Mouse (Mus musculus) midbrain, embryonic 10.5 days (tissue): ENCODE measurements around the gene Col9a2. TPM values are rescaled to one million over a fixed set of nuclear protein-coding genes. Genes with fewer than 3 reads are reported as not detected.

ENCODE experiments used
- DNase-seq: peaks from one replicate; pipeline ENCODE4 v3.0.0-alpha.2; 2017; ENCODE audit warnings: low spot score
- H3K27ac ChIP-seq: fragments of 300-500 bp; sonication (generic); replicated peaks from 2 replicates; pipeline ENCODE4 v1.5.1; 2016; ENCODE audit warnings: mild to moderate bottlenecking
- H3K27me3 ChIP-seq: fragments of 300-500 bp; sonication (generic); 2 replicates; pipeline ENCODE4 v1.6.1; 2016; ENCODE audit warnings: low read depth, mild to moderate bottlenecking; ENCODE audit not compliant: poor library complexity, severe bottlenecking
- H3K36me3 ChIP-seq: fragments of 300-500 bp; sonication (generic); 2 replicates; pipeline ENCODE4 v1.6.1; 2016; ENCODE audit warnings: mild to moderate bottlenecking, moderate library complexity
- H3K4me1 ChIP-seq: fragments of 300-500 bp; sonication (generic); 2 replicates; pipeline ENCODE4 v1.6.1; 2016
- H3K4me3 ChIP-seq: fragments of 300-500 bp; sonication (generic); 2 replicates; pipeline ENCODE4 v1.5.1; 2016; ENCODE audit warnings: mild to moderate bottlenecking, moderate library complexity
- H3K9me3 ChIP-seq: fragments of 300-500 bp; sonication (generic); replicated peaks from 2 replicates; pipeline ENCODE4 v1.6.1; 2016; ENCODE audit warnings: mild to moderate bottlenecking
- WGBS: fragments of 180-500 bp; shearing (Covaris S2); methylation state at CpG from one replicate; pipeline ENCODE4 v1.1.7; 2016; 5-methylcytosine and 5-hydroxymethylcytosine counted together
- polyA plus RNA-seq: library from polyadenylated mRNA; unstranded; fragments of >200 nt; fragmentation: Nextera tagmentation; extraction: Ambion mirVana; gene quantifications from 2 replicates; pipeline ENCODE4 v1.2.1, GENCODE M21; 2016

Gene Col9a2
- polyA plus RNA-seq, 1 experiment from 2014 or later: 1.4 TPM

DNA sequence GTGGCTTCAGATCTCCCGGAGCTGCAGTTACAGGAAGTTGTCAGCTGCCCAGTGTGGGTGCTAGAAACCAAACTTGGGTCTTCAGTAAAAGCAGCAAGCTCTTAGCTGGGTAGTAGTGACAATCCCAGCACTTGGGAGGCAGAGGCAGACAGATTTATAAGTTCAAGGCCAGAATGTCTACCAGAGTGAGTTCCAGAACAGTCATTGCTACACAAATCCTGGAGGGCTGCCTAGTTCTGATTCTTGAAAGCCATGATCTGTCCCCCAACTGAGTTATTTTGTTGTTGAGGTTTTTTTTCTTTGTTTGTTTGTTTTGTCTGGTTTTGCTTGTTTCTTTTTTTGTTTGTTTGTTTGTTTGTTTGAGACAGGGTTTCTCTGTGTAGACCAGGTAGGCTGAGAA, 11.0 kb upstream of the Col9a2 start:
- H3K9me3 ChIP-seq: no peaks in the 10 kb centered on the region
- DNase-seq: no peak
- H3K4me3 ChIP-seq: no peak overlapping the region
- no peaks in the 10 kb centered on the region for H3K27me3 ChIP-seq
- no peaks in the 10 kb centered on the region for H3K36me3 ChIP-seq
- H3K4me1 ChIP-seq: no peaks in the 10 kb centered on the region
- WGBS: 83% methylated on average over 1 of the region's 1 CpGs
- no peak overlapping the region for H3K27ac ChIP-seq

DNA sequence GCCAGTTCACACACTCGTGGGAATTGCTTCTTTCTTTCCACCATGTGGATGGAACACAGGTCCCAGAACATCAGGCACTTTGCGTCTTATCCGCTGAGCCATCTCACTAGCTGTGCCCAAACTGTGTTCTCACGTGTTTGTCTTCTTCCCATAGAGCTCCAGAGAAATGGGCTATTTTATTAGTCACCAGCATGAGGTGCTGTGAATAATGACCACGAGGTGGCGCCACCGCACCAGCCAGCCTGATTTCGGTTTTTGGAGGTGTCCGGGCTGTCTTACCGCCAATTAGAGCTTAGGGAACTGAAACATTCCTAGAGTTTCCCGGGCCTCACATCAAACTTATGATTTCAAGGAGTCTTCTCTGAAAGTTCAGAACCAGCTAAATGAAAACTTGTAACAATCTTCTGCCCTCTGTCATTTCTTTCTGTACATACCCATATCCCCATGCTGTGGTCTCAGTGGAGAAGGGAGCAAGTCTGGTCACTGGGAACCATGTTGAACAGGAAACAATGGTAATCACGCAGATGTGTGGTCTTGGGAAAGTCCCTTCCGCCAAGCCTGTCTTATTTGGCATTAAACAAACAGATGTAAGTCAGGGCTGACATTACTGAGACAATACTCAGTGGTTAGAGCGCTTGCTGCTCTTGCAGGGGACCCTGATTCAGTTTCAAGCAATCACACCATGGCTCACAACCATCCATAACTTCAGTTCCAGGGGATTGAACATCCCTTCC, 10.4 kb upstream of the Col9a2 start:
- Histone ChIP-seq H3K27ac (no peak overlapping the region), H3K27me3 (no peaks in the 10 kb centered on the region), H3K4me3 (no peak overlapping the region), H3K9me3 (no peaks in the 10 kb centered on the region), H3K4me1 (no peaks in the 10 kb centered on the region), H3K36me3 (no peaks in the 10 kb centered on the region)
- 29% methylated on average over 14 of the region's 14 CpGs for WGBS
- peak; percentile 75 for DNase-seq

DNA sequence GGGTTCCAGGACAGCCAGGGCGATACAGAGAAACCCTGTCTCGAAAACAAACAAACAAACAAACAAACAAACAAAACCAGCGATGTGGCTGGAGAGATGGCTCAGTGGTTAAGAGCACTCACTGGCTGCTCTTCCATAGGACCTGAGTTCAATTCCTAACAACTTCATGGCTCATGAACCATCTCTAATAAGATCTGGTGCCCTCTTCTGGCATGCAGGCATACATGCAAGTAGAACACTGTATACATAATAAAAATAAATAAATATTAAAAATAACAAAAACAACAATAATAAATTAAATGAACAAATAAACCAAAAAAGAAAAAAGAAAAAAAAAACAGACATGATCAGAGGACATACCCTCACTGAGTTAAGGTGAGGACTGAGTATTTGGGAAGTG, 9.6 kb upstream of the Col9a2 start:
- no peaks in the 10 kb centered on the region for H3K27me3 ChIP-seq
- WGBS: 67% methylated on average over 3 of the region's 3 CpGs
- no peaks in the 10 kb centered on the region for H3K36me3 ChIP-seq
- H3K27ac ChIP-seq: no peak overlapping the region
- H3K4me3 ChIP-seq: no peak overlapping the region
- no peaks in the 10 kb centered on the region for H3K9me3 ChIP-seq
- H3K4me1 ChIP-seq: no peaks in the 10 kb centered on the region
- no peak for DNase-seq

GRCm38 (mm10) chr4:121031440-121031839, 7.7 kb upstream of the Col9a2 start:
- Histone ChIP-seq H3K4me3 (no peak overlapping the region), H3K36me3 (no peaks in the 10 kb centered on the region), H3K9me3 (no peaks in the 10 kb centered on the region), H3K27ac (no peak overlapping the region), H3K27me3 (no peaks in the 10 kb centered on the region), H3K4me1 (no peaks in the 10 kb centered on the region)
- 64% methylated on average over 4 of the region's 4 CpGs for WGBS
- no peak for DNase-seq

DNA sequence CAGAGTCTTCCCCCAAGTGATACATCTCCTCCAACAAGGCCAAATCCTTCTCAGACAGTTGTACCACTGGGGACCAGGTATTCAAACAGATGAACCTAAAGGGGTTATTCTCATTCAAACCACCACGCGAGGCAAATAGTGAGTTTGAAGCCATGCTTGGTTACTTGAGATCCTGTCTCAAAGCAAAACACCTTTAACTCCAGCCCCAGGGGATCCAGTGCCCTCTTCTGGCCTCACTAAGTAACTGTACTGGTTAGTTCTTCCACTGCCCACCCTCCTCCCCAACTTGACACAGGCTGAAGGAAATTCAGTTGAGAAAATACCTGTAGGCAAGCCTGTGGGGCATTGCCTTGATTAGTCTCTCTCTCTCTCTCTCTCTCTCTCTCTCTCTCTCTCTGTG, 6.2 kb upstream of the Col9a2 start:
- H3K9me3 ChIP-seq: no peaks in the 10 kb centered on the region
- no peak for DNase-seq
- H3K27ac ChIP-seq: no peak overlapping the region
- 83% methylated on average over 2 of the region's 2 CpGs for WGBS
- peaks cover 6% of the 10 kb centered on the region for H3K27me3 ChIP-seq
- no peaks in the 10 kb centered on the region for H3K4me1 ChIP-seq
- no peak overlapping the region for H3K4me3 ChIP-seq
- H3K36me3 ChIP-seq: no peaks in the 10 kb centered on the region

DNA sequence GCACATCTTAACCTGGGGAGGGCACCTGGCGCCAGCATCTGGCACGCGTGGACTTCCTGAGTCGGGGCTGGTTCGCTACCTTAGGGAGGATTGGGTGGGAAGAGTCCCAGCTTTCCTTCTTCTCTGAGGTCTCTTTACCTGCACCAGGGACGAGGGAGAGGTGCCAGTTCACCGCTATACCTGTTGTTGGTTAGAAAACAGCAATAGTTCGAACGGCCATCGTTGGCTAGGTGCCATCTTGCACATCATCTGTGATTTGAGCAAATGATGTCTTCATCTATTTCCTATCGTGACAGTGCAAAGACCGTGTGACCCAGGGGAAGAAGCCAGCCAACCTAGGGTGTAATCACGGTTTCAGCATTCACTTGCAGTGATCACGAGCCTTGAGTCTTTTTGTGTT, 1.1 kb downstream of the Col9a2 start:
- no peaks in the 10 kb centered on the region for H3K9me3 ChIP-seq
- WGBS: 63% methylated on average over 14 of the region's 14 CpGs
- peaks cover 36% of the 10 kb centered on the region for H3K4me1 ChIP-seq
- H3K27ac ChIP-seq: peak overlapping the region; percentile 69
- H3K27me3 ChIP-seq: peaks cover 35% of the 10 kb centered on the region
- peak overlapping the region; percentile 57 for H3K4me3 ChIP-seq
- no peak for DNase-seq
- H3K36me3 ChIP-seq: no peaks in the 10 kb centered on the region

DNA sequence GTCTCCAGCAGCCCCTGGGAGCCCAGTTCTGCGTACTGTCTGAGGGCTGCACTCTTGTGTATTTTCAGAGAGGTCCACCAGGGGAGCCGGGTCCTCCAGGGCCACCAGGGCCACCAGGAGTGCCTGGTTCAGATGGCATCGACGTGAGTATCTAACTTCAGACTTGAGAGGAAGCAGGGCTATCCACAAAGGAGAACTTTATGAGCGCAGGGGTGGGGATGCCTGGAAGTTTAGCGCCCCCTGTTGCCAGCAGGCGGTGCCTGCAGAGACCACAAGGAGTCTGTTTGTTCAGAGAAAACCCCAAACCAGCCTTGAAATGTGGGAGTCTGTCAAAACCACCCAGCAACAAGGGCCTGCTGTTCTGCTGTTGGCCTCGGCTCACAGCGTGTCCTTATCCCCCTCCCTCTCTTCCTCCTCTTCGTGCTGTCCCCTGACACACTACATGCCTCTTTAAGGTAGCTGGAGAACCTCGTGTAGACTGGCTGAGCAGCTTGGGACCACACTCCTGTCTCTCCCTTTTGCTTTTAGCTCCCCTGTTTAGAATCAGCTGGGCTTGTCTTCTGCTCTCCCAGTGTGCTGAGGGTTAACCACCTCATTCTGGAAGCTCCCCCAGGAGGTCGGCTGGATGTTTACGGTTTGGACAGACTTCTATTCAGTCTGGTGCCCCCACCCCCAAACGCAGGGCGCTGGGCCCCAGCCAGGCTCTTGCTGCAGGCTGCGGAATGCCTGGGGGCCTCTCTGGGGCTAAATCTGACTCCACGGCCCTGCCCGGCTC, 1.9 kb downstream of the Col9a2 start:
- Histone ChIP-seq H3K36me3 (no peaks in the 10 kb centered on the region), H3K27ac (peak overlapping the region; percentile 83), H3K9me3 (no peaks in the 10 kb centered on the region), H3K4me3 (peak overlapping the region; percentile 33; the same call in 1 of the 2 replicates), H3K27me3 (peaks cover 35% of the 10 kb centered on the region), H3K4me1 (peaks cover 36% of the 10 kb centered on the region)
- WGBS: 8% methylated on average over 18 of the region's 18 CpGs
- peak; percentile 78 for DNase-seq

DNA sequence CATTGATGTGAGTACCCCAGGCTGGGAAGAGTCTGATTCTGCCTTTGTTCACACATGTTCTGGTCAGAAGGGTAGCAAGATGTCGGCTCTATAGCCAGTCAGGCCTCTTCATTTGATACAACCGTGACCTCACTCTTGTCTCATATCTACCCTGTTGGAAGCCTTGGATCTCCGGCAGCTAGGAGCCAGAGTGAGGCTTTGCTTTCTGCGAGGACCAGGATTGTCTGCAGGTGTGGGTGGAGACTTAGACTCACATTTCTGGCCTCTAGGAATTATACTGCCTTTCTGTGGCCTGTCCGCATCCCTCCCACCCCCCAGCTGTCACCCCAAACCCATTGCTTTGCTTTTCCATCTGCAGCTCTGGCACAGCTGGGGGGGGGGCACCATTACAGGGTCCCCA, 3.3 kb downstream of the Col9a2 start:
- Histone ChIP-seq H3K36me3 (no peaks in the 10 kb centered on the region), H3K4me1 (peaks cover 36% of the 10 kb centered on the region), H3K27ac (peak overlapping the region; percentile 55), H3K27me3 (peaks cover 35% of the 10 kb centered on the region), H3K4me3 (no peak overlapping the region), H3K9me3 (no peaks in the 10 kb centered on the region)
- WGBS: 61% methylated on average over 5 of the region's 5 CpGs
- no peak for DNase-seq

GRCm38 (mm10) chr4:121042946-121043345, 3.8 kb downstream of the Col9a2 start:
- H3K4me1 ChIP-seq: peaks cover 36% of the 10 kb centered on the region
- DNase-seq: no peak
- H3K36me3 ChIP-seq: no peaks in the 10 kb centered on the region
- H3K9me3 ChIP-seq: no peaks in the 10 kb centered on the region
- H3K27me3 ChIP-seq: peaks cover 30% of the 10 kb centered on the region
- H3K4me3 ChIP-seq: no peak overlapping the region
- WGBS: 85% methylated on average over 3 of the region's 3 CpGs
- H3K27ac ChIP-seq: peak overlapping the region; percentile 55

GRCm38 (mm10) chr4:121051863-121052262, 12.7 kb downstream of the Col9a2 start:
- no peak for DNase-seq
- WGBS: 20% methylated on average over 4 of the region's 4 CpGs

DNA sequence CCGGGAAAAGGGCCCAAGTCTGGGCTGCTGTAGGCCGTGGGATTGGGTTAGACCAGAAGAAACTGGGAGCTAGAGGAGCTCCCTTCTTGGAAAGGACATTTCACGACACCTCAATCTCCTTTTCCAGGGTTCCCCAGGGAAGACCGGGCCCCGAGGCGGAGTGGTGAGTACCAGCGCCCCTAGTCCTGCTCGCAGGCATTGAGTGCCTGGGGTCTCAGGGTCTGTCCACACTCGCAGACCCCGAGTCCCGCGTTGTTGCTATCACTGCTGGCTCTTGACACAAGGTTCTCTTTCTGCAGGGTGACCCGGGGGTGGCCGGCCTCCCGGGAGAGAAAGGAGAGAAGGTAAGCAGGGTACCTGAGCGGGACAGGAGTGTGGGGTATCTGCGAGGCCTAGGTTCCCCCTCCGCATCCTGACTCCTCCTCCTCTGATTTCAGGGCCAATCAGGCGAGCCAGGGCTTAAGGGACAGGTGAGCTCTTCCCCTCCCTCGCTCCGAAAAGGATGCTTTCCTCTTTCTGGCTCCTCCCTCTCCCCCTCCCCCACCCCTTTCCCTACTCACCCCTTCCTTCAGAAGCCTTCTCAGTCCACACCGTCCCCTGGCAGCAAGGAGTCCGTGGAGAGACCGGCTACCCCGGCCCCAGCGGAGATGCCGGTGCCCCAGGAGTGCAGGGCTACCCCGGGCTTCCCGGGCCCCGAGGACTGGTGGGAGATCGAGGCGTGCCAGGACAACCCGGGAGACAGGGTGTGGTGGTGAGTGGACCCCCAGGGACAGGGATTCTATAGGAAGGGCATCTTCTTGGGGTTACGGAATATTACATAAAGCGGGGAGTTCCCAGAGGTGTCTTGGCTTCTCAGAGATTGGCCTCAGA, 13.5 kb downstream of the Col9a2 start:
- Histone ChIP-seq H3K9me3 (no peaks in the 10 kb centered on the region), H3K4me3 (peak overlapping the region; percentile 44), H3K36me3 (0 out of 2 replicates have a peak, but pooled peaks cover under 1% of the 10 kb centered on the region), H3K27me3 (peaks cover 41% of the 10 kb centered on the region), H3K4me1 (peaks cover 16% of the 10 kb centered on the region), H3K27ac (no peak overlapping the region)
- WGBS: 8% methylated on average over 35 of the region's 35 CpGs
- no peak for DNase-seq

More at GRCm38 (mm10) chr4:121051863-121052262, 12.7 kb downstream of the Col9a2 start:
- H3K9me3 ChIP-seq: no peaks in the 10 kb centered on the region
- H3K27me3 ChIP-seq: peaks cover 41% of the 10 kb centered on the region
- peaks cover 16% of the 10 kb centered on the region for H3K4me1 ChIP-seq
- H3K36me3 ChIP-seq: no peaks in the 10 kb centered on the region
- H3K4me3 ChIP-seq: no peak overlapping the region
- no peak overlapping the region for H3K27ac ChIP-seq

DNA sequence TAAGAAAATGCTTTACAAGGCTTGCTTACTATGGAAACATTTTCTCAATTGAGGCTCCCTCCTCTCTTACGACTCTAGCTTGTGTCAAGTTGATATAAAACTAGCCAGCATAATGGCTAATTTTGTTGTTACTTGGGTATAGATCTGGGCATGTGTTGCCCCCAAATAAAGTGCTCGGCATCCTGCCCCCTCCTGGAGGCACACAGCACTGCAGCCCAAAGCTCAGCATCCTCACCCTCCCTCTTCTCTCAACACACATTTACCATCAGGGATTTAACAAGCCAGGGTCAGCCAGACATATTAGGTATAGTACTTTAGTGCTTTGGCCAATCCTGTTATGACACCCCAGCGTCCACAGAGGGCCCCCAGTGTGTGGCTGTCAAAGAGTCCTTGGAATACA, 17.2 kb downstream of the Col9a2 start:
- Histone ChIP-seq H3K4me3 (no peak overlapping the region), H3K27me3 (peaks cover 37% of the 10 kb centered on the region), H3K9me3 (no peaks in the 10 kb centered on the region), H3K4me1 (peaks cover 16% of the 10 kb centered on the region), H3K36me3 (peaks cover 27% of the 10 kb centered on the region), H3K27ac (no peak overlapping the region)
- WGBS: 42% methylated on average over 3 of the region's 3 CpGs
- DNase-seq: no peak
